ENCODE assay signal across 8 mouse cellular contexts in genomic region chr5:110879042-110879441, GRCm38 (mm10). TPM values are rescaled to one million over a fixed set of nuclear protein-coding genes. Genes with fewer than 3 reads are reported as not detected.
DNase-seq lines count a peak whose midpoint lies in the region; ATAC-seq and TF ChIP-seq lines count a peak whose summit lies in the region.

No protein-coding gene starts in this region.

- H3K9ac ChIP-seq in kidney, postnatal 0 days (ENCODE audit: low read depth, low read length) = peak overlapping the region; percentile 87
- peak overlapping the region; percentile 86 for H3K9ac ChIP-seq in hindbrain, postnatal 0 days (replicated peaks; ENCODE audit: low read length)
- peak overlapping the region; percentile 86 for H3K9ac ChIP-seq in midbrain, postnatal 0 days (replicated peaks; ENCODE audit: low read length, poor library complexity, severe bottlenecking)

- H3K36me3 ChIP-seq in kidney, postnatal 0 days (ENCODE audit: insufficient read depth, low read length) = no peaks in the 10 kb centered on the region
- H3K36me3 ChIP-seq in embryonic facial prominence, embryonic 10.5 days (replicated peaks) = peaks cover 39% of the 10 kb centered on the region
- H3K36me3 ChIP-seq in hindbrain, postnatal 0 days (ENCODE audit: insufficient read depth, low read length) = no peaks in the 10 kb centered on the region
- no peaks in the 10 kb centered on the region for H3K36me3 ChIP-seq in midbrain, postnatal 0 days (ENCODE audit: insufficient read depth, low read length)

- H3K4me3 ChIP-seq in kidney, postnatal 0 days (replicated peaks; ENCODE audit: low read depth, low read length) = peak overlapping the region; percentile 72
- H3K4me3 ChIP-seq in embryonic facial prominence, embryonic 10.5 days = peak overlapping the region; percentile 91
- H3K4me3 ChIP-seq in hindbrain, postnatal 0 days (ENCODE audit: low read length) = peak overlapping the region; percentile 83
- H3K4me3 ChIP-seq in midbrain, postnatal 0 days (ENCODE audit: low read depth, low read length) = peak overlapping the region; percentile 87

- no peaks in the 10 kb centered on the region for H3K27me3 ChIP-seq in kidney, postnatal 0 days (ENCODE audit: insufficient read depth, low read length)
- no peaks in the 10 kb centered on the region for H3K27me3 ChIP-seq in embryonic facial prominence, embryonic 10.5 days (replicated peaks; ENCODE audit: low read depth, poor library complexity, severe bottlenecking)
- no peaks in the 10 kb centered on the region for H3K27me3 ChIP-seq in hindbrain, postnatal 0 days (ENCODE audit: insufficient read depth, low read length)
- no peaks in the 10 kb centered on the region for H3K27me3 ChIP-seq in midbrain, postnatal 0 days (ENCODE audit: insufficient read depth, low read length)

- no peak for TF ChIP-seq CTCF in kidney, postnatal 0 days (IDR thresholded peaks at IDR 0.05; ENCODE audit: low read depth)
- TF ChIP-seq CTCF in hindbrain, postnatal 0 days (IDR thresholded peaks at IDR 0.05; ENCODE audit: low read depth) = no peak
- no peak for TF ChIP-seq CTCF in midbrain, postnatal 0 days (IDR thresholded peaks at IDR 0.05)

- 60% methylated on average over 7 of the region's 7 CpGs for WGBS in kidney, postnatal 0 days
- 62% methylated on average over 7 of the region's 7 CpGs for WGBS in embryonic facial prominence, embryonic 10.5 days
- WGBS in hindbrain, postnatal 0 days = 62% methylated on average over 7 of the region's 7 CpGs
- 56% methylated on average over 7 of the region's 7 CpGs for WGBS in midbrain, postnatal 0 days

- no peaks in the 10 kb centered on the region for H3K9me3 ChIP-seq in kidney, postnatal 0 days (replicated peaks; ENCODE audit: low read length)
- no peaks in the 10 kb centered on the region for H3K9me3 ChIP-seq in embryonic facial prominence, embryonic 10.5 days
- H3K9me3 ChIP-seq in hindbrain, postnatal 0 days (ENCODE audit: low read length) = no peaks in the 10 kb centered on the region
- H3K9me3 ChIP-seq in midbrain, postnatal 0 days (ENCODE audit: low read length) = no peaks in the 10 kb centered on the region

- no peaks in the 10 kb centered on the region for H3K4me1 ChIP-seq in kidney, postnatal 0 days (replicated peaks; ENCODE audit: insufficient read depth, low read length)
- peaks cover 25% of the 10 kb centered on the region for H3K4me1 ChIP-seq in embryonic facial prominence, embryonic 10.5 days
- H3K4me1 ChIP-seq in hindbrain, postnatal 0 days (ENCODE audit: insufficient read depth, low read length) = peaks cover 3% of the 10 kb centered on the region; the same call in 1 of the 2 replicates
- no peaks in the 10 kb centered on the region; the same call in 1 of the 2 replicates for H3K4me1 ChIP-seq in midbrain, postnatal 0 days (ENCODE audit: insufficient read depth, low read length)

- DNase-seq in kidney, postnatal 0 days (ENCODE audit: low spot score) = no peak
- no peak for DNase-seq in kidney, postnatal 14 days
- DNase-seq in embryonic facial prominence, embryonic 10.5 days (ENCODE audit: low spot score) = no peak
- no peak for DNase-seq in hindbrain, postnatal 0 days (ENCODE audit: low spot score)
- DNase-seq in midbrain, postnatal 0 days (ENCODE audit: low spot score) = no peak
- DNase-seq in gastrocnemius, postnatal 4 days (ENCODE audit: low spot score in 2 of 2) = no peak
- no peak for DNase-seq in embryo, embryonic 10 days (ENCODE audit: low spot score)
- no peak for DNase-seq in kidney, postnatal 25 days

- peak overlapping the region; percentile 70 for H3K4me2 ChIP-seq in kidney, postnatal 0 days (ENCODE audit: low read length)
- peak overlapping the region; percentile 96 for H3K4me2 ChIP-seq in hindbrain, postnatal 0 days (ENCODE audit: low read depth, low read length)
- peak overlapping the region; percentile 94 for H3K4me2 ChIP-seq in midbrain, postnatal 0 days (ENCODE audit: low read depth, low read length, poor library complexity, severe bottlenecking)

- no peak for ATAC-seq in kidney, postnatal 0 days (replicated peaks; ENCODE audit: low FRiP score, low read depth)
- ATAC-seq in hindbrain, postnatal 0 days = no peak
- no peak for ATAC-seq in midbrain, postnatal 0 days (ENCODE audit: low FRiP score)

- H3K27ac ChIP-seq in kidney, postnatal 0 days = peak overlapping the region; percentile 52; the same call in 1 of the 2 replicates
- H3K27ac ChIP-seq in embryonic facial prominence, embryonic 10.5 days (replicated peaks) = peak overlapping the region; percentile 97
- peak overlapping the region; percentile 84 for H3K27ac ChIP-seq in hindbrain, postnatal 0 days
- H3K27ac ChIP-seq in midbrain, postnatal 0 days (ENCODE audit: low read depth, low read length) = peak overlapping the region; percentile 80

RNA-seq across cellular contexts. Expression of gene Ttc28, which starts 0.6 kb away (rescaled TPM):
- polyA plus RNA-seq in kidney, postnatal 0 days (2015; fragmentation: Nextera tagmentation; extraction: Ambion mirVana) = 8.1 and 8.7 TPM in 2 replicates
- polyA plus RNA-seq in embryonic facial prominence, embryonic 10.5 days (2016; fragmentation: Nextera tagmentation; extraction: Ambion mirVana) = 12.8 and 13.3 TPM in 2 replicates
- 41.9 and 49.8 TPM in 2 replicates for total RNA-seq in hindbrain, postnatal 0 days (2014; rRNA removed)
- polyA plus RNA-seq in hindbrain, postnatal 0 days (2015; fragmentation: Nextera tagmentation; extraction: Ambion mirVana) = 9.7 and 11.1 TPM in 2 replicates
- total RNA-seq in midbrain, postnatal 0 days (2014; rRNA removed) = 45.2 and 53.1 TPM in 2 replicates
- 8.9 and 10.6 TPM in 2 replicates for polyA plus RNA-seq in midbrain, postnatal 0 days (2015; fragmentation: Nextera tagmentation; extraction: Ambion mirVana)
- total RNA-seq in gastrocnemius, postnatal 4 days (2021) = 10 to 100 TPM; 27.1 to 33.1 TPM

RNA-seq across cellular contexts. Expression of gene Chek2, which starts 39.3 kb away (rescaled TPM):
- 12.9 and 14.3 TPM in 2 replicates for polyA plus RNA-seq in kidney, postnatal 0 days (2015; fragmentation: Nextera tagmentation; extraction: Ambion mirVana)
- polyA plus RNA-seq in embryonic facial prominence, embryonic 10.5 days (2016; fragmentation: Nextera tagmentation; extraction: Ambion mirVana) = 40.4 and 44.0 TPM in 2 replicates
- total RNA-seq in hindbrain, postnatal 0 days (2014; rRNA removed) = 5.5 and 5.6 TPM in 2 replicates
- 5.1 and 7.0 TPM in 2 replicates for polyA plus RNA-seq in hindbrain, postnatal 0 days (2015; fragmentation: Nextera tagmentation; extraction: Ambion mirVana)
- 3.2 and 27.2 TPM in 2 replicates for total RNA-seq in midbrain, postnatal 0 days (2014; rRNA removed)
- polyA plus RNA-seq in midbrain, postnatal 0 days (2015; fragmentation: Nextera tagmentation; extraction: Ambion mirVana) = 1.9 and 2.6 TPM in 2 replicates
- 1 to 10 TPM; 4.8 to 5.8 TPM for total RNA-seq in gastrocnemius, postnatal 4 days (2021)

RNA-seq across cellular contexts. Expression of gene Hscb, which starts 39.5 kb away (rescaled TPM):
- 51.3 and 52.2 TPM in 2 replicates for polyA plus RNA-seq in kidney, postnatal 0 days (2015; fragmentation: Nextera tagmentation; extraction: Ambion mirVana)
- 27.2 and 32.3 TPM in 2 replicates for polyA plus RNA-seq in embryonic facial prominence, embryonic 10.5 days (2016; fragmentation: Nextera tagmentation; extraction: Ambion mirVana)
- total RNA-seq in hindbrain, postnatal 0 days (2014; rRNA removed) = 10.0 and 10.5 TPM in 2 replicates
- 12.0 and 16.4 TPM in 2 replicates for polyA plus RNA-seq in hindbrain, postnatal 0 days (2015; fragmentation: Nextera tagmentation; extraction: Ambion mirVana)
- 9.6 and 13.4 TPM in 2 replicates for total RNA-seq in midbrain, postnatal 0 days (2014; rRNA removed)
- 9.2 and 9.8 TPM in 2 replicates for polyA plus RNA-seq in midbrain, postnatal 0 days (2015; fragmentation: Nextera tagmentation; extraction: Ambion mirVana)
- 10 to 100 TPM; 13.0 to 14.1 TPM for total RNA-seq in gastrocnemius, postnatal 4 days (2021)
